Mouse (Mus musculus) heart, embryonic 16.5 days (tissue): ENCODE data around the gene Spink4. TPM values are rescaled to one million over a fixed set of nuclear protein-coding genes. Genes with fewer than 3 reads are reported as not detected.

ENCODE experiments used
- ATAC-seq: fragments of 200-750 bp; cut with Nextera tagmentation; replicated peaks from 2 replicates; pipeline ENCODE4 v1.8.0; 2017; ENCODE audit warnings: moderate number of reproducible peaks; ENCODE audit not compliant: insufficient read depth, low FRiP score; ENCODE audit errors: extremely low read depth
- H3K27ac ChIP-seq: fragments of 300-500 bp; sonication (generic); 2 replicates; pipeline ENCODE4 v1.5.1; 2014; ENCODE audit warnings: mild to moderate bottlenecking, low read length, control low read depth, moderate library complexity
- H3K27me3 ChIP-seq: fragments of 300-500 bp; sonication (generic); 2 replicates; pipeline ENCODE4 v1.6.1; 2014; ENCODE audit warnings: low read length, mixed read lengths; ENCODE audit not compliant: control insufficient read depth, insufficient read depth
- H3K36me3 ChIP-seq: fragments of 300-500 bp; sonication (generic); 2 replicates; pipeline ENCODE4 v1.6.1; 2014; ENCODE audit not compliant: control insufficient read depth, insufficient read depth
- H3K4me1 ChIP-seq: fragments of 300-500 bp; sonication (generic); 2 replicates; pipeline ENCODE4 v1.6.1; 2014; ENCODE audit warnings: low read length, mixed read lengths; ENCODE audit not compliant: control insufficient read depth, insufficient read depth
- H3K4me2 ChIP-seq: fragments of 300-500 bp; sonication (generic); 2 replicates; pipeline ENCODE4 v1.6.1; 2014; ENCODE audit warnings: low read depth, mild to moderate bottlenecking, control low read depth, low read length
- H3K4me3 ChIP-seq: fragments of 300-500 bp; sonication (generic); 2 replicates; pipeline ENCODE4 v1.5.1; 2014; ENCODE audit warnings: mild to moderate bottlenecking, control low read depth, low read length
- H3K9ac ChIP-seq: fragments of 300-500 bp; sonication (generic); 2 replicates; pipeline ENCODE4 v1.6.1; 2014; ENCODE audit warnings: low read length, control low read depth
- H3K9me3 ChIP-seq: fragments of 300-500 bp; sonication (generic); replicated peaks from 2 replicates; pipeline ENCODE4 v1.6.1; 2016; ENCODE audit warnings: low read length; ENCODE audit not compliant: control insufficient read depth
- WGBS: fragments of 180-500 bp; shearing (Covaris S2); extraction: QIAGEN DNeasy Blood & Tissue Kit; methylation state at CpG from one replicate; pipeline ENCODE4 v1.1.7; 2014; 5-methylcytosine and 5-hydroxymethylcytosine counted together
- polyA plus RNA-seq: library from polyadenylated mRNA; unstranded; fragments of >200 nt; fragmentation: Nextera tagmentation; extraction: Ambion mirVana; gene quantifications from 2 replicates; pipeline ENCODE4 v1.2.1, GENCODE M21; 2015

The Spink4 gene
- polyA plus RNA-seq, 1 experiment from 2014 or later, result 5.4 TPM

GRCm38 (mm10) chr4:40895646-40896045 is 24.2 kb upstream of the Spink4 start:
- no peaks in the 10 kb centered on the region for H3K27me3 ChIP-seq
- no peaks in the 10 kb centered on the region for H3K4me1 ChIP-seq
- no peak overlapping the region for H3K4me2 ChIP-seq
- no peak overlapping the region for H3K27ac ChIP-seq
- no peak overlapping the region for H3K9ac ChIP-seq
- ATAC-seq, result no peak
- 93% methylated on average over 2 of the region's 2 CpGs for WGBS
- H3K4me3 ChIP-seq, result no peak overlapping the region
- H3K9me3 ChIP-seq, result 0 out of 2 replicates have a peak, but pooled peaks cover 2% of the 10 kb centered on the region
- H3K36me3 ChIP-seq, result no peaks in the 10 kb centered on the region

- no peak overlapping the region for H3K4me3 ChIP-seq
- no peaks in the 10 kb centered on the region for H3K4me1 ChIP-seq
- H3K27ac ChIP-seq, result no peak overlapping the region
- no peak for ATAC-seq
- H3K9me3 ChIP-seq, result 0 out of 2 replicates have a peak, but pooled peaks cover 2% of the 10 kb centered on the region
- 76% methylated on average over 6 of the region's 6 CpGs for WGBS
- no peaks in the 10 kb centered on the region for H3K27me3 ChIP-seq
- H3K36me3 ChIP-seq, result no peaks in the 10 kb centered on the region
- H3K9ac ChIP-seq, result no peak overlapping the region
- H3K4me2 ChIP-seq, result no peak overlapping the region
Measured at GRCm38 (mm10) chr4:40898476-40899044, 21.3 kb upstream of the Spink4 start.

- no peaks in the 10 kb centered on the region for H3K4me1 ChIP-seq
- H3K27ac ChIP-seq, result no peak overlapping the region
- WGBS, result 67% methylated on average over 2 of the region's 2 CpGs
- H3K4me3 ChIP-seq, result no peak overlapping the region
- no peak for ATAC-seq
- no peaks in the 10 kb centered on the region for H3K27me3 ChIP-seq
- H3K9ac ChIP-seq, result no peak overlapping the region
- 0 out of 2 replicates have a peak, but pooled peaks cover 2% of the 10 kb centered on the region for H3K9me3 ChIP-seq
- no peaks in the 10 kb centered on the region for H3K36me3 ChIP-seq
- no peak overlapping the region for H3K4me2 ChIP-seq
Measured at GRCm38 (mm10) chr4:40899264-40899663, 20.6 kb upstream of the Spink4 start.

DNA sequence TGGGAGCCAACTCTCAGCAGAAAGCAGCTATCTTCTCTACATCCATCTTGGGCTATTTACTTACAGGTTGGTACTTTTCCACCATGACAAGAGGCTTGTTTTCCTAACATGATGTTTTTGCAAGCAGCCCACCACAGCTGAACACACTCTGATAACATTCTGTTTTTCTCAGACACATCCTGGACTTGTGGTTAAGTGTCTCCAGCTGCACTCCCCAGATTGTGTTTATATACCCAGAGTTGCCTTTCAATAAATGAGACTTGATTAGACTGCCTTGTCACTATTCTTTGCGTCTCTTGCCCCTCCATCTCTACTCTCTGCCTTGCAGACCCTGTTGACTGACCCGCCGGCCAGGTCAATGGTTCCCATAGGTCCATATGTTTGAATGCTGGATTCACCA is 19.8 kb upstream of the Spink4 start:
- no peak overlapping the region for H3K4me2 ChIP-seq
- H3K9ac ChIP-seq, result no peak overlapping the region
- 0 out of 2 replicates have a peak, but pooled peaks cover 2% of the 10 kb centered on the region for H3K9me3 ChIP-seq
- H3K36me3 ChIP-seq, result no peaks in the 10 kb centered on the region
- no peak overlapping the region for H3K27ac ChIP-seq
- H3K4me1 ChIP-seq, result no peaks in the 10 kb centered on the region
- H3K4me3 ChIP-seq, result no peak overlapping the region
- WGBS, result 77% methylated on average over 3 of the region's 3 CpGs
- no peak for ATAC-seq
- no peaks in the 10 kb centered on the region for H3K27me3 ChIP-seq

- H3K4me2 ChIP-seq, result no peak overlapping the region
- H3K27me3 ChIP-seq, result no peaks in the 10 kb centered on the region
- no peak overlapping the region for H3K4me3 ChIP-seq
- 86% methylated on average over 4 of the region's 4 CpGs for WGBS
- no peaks in the 10 kb centered on the region for H3K36me3 ChIP-seq
- 0 out of 2 replicates have a peak, but pooled peaks cover 2% of the 10 kb centered on the region for H3K9me3 ChIP-seq
- no peak overlapping the region for H3K27ac ChIP-seq
- ATAC-seq, result no peak
- H3K4me1 ChIP-seq, result no peaks in the 10 kb centered on the region
- H3K9ac ChIP-seq, result no peak overlapping the region
Measured at GRCm38 (mm10) chr4:40900612-40901011, 19.2 kb upstream of the Spink4 start.

DNA sequence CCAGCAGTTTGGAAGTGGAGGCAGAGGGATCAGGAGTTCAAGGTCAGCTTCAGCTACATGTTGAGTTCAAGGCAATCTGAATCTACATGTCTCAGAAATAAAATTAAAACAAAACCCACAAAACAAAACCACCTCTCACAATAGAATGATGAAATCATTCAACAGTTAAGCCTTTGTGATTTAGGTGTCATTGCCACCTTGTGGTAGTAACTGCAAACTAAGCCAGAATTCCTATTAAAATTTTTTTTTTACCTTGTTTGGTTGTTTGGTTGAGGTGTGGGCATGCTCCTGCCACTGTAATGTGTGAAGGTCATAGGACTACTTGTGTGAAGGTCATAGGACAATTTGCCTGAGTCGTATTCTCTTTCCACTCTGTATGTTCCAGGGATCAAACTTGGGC is 13.6 kb upstream of the Spink4 start:
- no peak overlapping the region for H3K27ac ChIP-seq
- no peaks in the 10 kb centered on the region for H3K36me3 ChIP-seq
- H3K9me3 ChIP-seq, result no peaks in the 10 kb centered on the region
- no peak overlapping the region for H3K4me2 ChIP-seq
- no peak overlapping the region for H3K9ac ChIP-seq
- WGBS, result 8% methylated on average over 1 of the region's 1 CpGs
- ATAC-seq, result no peak
- H3K4me3 ChIP-seq, result no peak overlapping the region
- peaks cover 8% of the 10 kb centered on the region; the same call in 1 of the 2 replicates for H3K4me1 ChIP-seq
- H3K27me3 ChIP-seq, result no peaks in the 10 kb centered on the region

- peaks cover 8% of the 10 kb centered on the region; the same call in 1 of the 2 replicates for H3K4me1 ChIP-seq
- no peaks in the 10 kb centered on the region for H3K27me3 ChIP-seq
- H3K4me3 ChIP-seq, result no peak overlapping the region
- H3K9ac ChIP-seq, result peak overlapping the region; percentile 49
- WGBS, result 39% methylated on average over 20 of the region's 20 CpGs
- H3K9me3 ChIP-seq, result no peaks in the 10 kb centered on the region
- no peak for ATAC-seq
- peak overlapping the region; percentile 59 for H3K27ac ChIP-seq
- H3K36me3 ChIP-seq, result no peaks in the 10 kb centered on the region
- H3K4me2 ChIP-seq, result peak overlapping the region; percentile 37
Measured at GRCm38 (mm10) chr4:40908261-40908969, 11.4 kb upstream of the Spink4 start.

DNA sequence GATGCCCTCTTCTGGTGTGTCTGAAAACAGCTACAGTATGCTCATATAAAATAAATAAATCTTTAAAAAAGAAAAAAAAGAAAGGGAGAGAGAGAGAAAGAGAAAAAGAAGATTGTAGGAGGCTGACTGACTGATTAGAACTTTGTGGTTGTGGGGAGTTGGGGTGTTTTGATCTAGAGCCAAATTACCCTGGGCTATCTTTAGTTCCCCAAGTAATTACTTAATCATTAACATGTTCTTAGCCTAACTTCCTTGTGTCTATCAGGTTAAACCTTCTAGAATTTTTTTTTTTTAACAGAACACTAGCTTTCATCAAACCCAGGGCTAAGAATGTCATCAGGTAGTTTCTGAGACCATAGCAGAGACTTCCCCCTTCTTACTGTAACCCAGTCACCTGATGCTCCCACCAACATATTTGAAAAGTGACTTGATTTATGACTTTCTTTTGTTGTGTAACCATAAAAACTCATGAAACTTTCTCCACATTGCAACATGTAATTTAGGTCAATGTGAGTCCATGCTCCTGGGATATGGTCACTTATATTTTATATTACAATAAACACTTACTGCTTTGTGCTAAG is 5.5 kb upstream of the Spink4 start:
- Histone ChIP-seq H3K9me3 (no peaks in the 10 kb centered on the region), H3K4me1 (peaks cover under 1% of the 10 kb centered on the region; the same call in 1 of the 2 replicates), H3K9ac (no peak overlapping the region), H3K4me2 (no peak overlapping the region), H3K36me3 (no peaks in the 10 kb centered on the region), H3K27me3 (no peaks in the 10 kb centered on the region), H3K4me3 (no peak overlapping the region), H3K27ac (no peak overlapping the region)
- ATAC-seq, result no peak

DNA sequence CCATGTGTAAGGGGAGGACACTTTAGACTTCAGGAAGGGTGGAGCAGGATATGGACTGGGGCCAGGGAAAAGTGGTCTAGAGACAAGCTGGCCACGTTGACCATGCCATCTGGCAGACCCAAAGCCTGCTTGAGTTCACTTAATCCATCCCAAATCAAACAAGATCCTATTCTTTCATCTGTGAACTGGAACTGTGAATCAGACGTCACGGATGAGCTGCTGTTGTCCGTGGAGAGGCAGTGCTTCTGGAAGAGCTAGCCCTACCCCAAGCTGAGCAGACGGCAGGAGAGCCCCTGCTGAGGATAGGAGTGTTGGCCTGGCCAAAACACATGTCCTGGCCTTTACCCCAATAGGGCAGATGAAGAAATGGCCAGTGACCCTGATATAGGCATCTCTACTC is 3.9 kb upstream of the Spink4 start:
- Histone ChIP-seq H3K4me1 (peaks cover 10% of the 10 kb centered on the region), H3K9ac (no peak overlapping the region), H3K4me3 (no peak overlapping the region), H3K27ac (no peak overlapping the region), H3K27me3 (no peaks in the 10 kb centered on the region), H3K36me3 (no peaks in the 10 kb centered on the region), H3K4me2 (no peak overlapping the region), H3K9me3 (no peaks in the 10 kb centered on the region)
- no peak for ATAC-seq
- 68% methylated on average over 5 of the region's 5 CpGs for WGBS
